Mouse (Mus musculus): ENCODE measurements around the gene Cntfr.

The Cntfr gene

DNA sequence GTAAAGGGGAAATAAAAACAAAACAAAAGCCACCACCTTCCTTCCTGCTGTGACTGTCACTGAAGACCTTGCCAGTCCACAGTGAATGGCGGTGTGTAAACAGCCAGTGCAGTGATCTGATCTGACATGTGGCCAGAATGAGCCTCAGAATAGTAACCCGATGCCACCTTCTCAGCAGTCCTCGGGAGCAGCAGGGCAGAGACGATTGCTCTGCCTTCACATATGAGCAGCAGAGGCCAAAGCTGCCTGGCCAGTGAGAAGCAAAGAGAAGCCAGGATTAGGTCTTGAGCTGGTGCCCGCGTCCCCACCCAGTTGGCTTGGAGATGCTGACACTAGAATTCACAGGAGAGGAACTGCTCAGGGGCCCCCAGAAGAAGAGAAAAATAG, 86.3 kb downstream of the Cntfr start:
- DNase-seq (ENCODE audit: low spot score): peak; percentile 39

DNA sequence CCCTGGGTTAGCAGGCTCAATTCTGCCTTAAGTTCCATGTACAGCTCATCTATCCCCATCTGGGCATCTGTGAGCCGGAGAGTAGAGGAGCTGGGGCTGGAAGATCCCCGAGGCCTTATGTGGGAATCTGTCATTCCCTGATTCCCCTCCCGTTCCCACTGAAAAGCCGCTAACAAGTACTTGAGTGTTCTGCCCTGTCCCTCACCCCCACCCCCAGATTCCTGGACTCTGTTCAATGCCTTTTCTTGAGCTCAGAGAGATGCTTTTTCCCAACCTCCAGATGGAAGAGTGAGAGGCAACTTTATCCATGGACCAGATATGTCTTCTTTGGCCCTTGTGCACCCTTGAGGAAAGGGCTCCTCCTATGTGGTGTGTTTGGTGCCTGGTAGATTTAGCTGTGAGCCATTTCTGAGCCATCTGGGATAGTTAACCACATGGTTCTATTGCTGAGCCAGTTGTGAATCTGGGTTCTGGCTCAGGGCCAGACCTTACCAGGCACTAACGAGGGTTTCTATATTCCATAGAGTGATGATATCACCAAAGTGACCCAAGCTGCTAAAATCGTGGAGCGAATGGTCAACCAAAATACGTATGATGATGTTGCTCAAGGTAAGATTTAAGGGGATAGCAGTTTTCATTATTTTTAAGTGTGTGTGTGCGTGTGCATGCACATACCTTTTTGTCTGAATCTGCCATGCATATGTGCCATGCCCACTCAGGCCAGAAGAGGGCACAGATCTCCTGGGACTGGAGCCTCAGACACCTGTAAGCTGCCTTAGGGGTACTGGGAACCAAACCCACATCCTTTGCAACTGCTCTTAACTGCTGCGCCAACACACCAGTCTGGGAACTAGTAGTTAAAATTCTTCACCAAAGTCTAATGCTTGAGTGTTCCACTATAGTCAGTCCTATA, 87.0 kb downstream of the Cntfr start:
- no peak for DNase-seq (ENCODE audit: low spot score)
